Mouse (Mus musculus): Measurements from ENCODE around the gene Mical3.

Mical3 gene

GRCm38 (mm10) chr6:121108075-121108474, 22.7 kb downstream of the Mical3 start:
- no peak for DNase-seq

- peak; percentile 66 for DNase-seq
Measured at GRCm38 (mm10) chr6:121106711-121107405, 23.9 kb downstream of the Mical3 start.

- no peak for DNase-seq
Measured at GRCm38 (mm10) chr6:121105726-121106125, 25.1 kb downstream of the Mical3 start.

GRCm38 (mm10) chr6:121103406-121104171, 27.2 kb downstream of the Mical3 start:
- DNase-seq = no peak

GRCm38 (mm10) chr6:121102941-121103340, 27.9 kb downstream of the Mical3 start:
- no peak for DNase-seq

DNA sequence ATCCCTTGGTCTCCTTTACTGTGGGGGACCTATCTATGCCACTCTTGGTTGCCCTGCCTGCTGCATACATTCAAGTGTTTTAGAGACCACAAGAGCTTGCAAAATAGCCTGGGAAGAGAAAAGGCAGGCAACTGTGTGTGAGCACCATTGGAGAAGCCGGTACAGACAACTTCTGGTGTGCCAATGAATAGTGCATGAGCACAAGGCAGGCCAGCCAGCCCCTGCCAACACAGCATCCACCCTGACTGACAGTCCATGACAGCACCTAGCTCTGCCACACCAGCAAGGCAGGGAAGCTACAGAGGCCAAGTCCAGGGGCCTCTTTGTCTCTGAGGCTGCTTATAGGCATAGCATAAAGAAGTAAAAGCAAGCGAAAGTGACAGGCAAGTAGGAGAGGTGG, 28.7 kb downstream of the Mical3 start:
- DNase-seq = no peak

- DNase-seq = no peak
Measured at GRCm38 (mm10) chr6:121101201-121101600, 29.6 kb downstream of the Mical3 start.

- no peak for DNase-seq
Measured at GRCm38 (mm10) chr6:121099831-121100230, 31.0 kb downstream of the Mical3 start.

DNA sequence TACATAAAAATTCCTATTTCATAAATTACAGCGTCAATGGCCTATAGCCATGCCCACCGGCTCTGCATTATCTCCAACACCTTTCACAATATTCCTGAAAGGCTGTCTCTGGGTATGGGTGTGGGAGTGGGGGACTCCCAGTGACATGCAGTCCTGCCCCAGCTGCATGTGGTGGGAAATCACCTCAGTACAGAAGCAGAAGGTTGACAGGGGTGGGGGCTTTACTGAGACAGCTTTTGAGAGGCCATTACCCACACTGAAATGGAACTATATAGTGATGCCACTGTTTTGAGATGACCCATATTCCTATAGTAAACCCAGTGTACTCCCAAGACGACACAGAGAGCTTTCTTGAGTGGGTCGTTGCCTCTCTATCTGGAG, 31.6 kb downstream of the Mical3 start:
- no peak for DNase-seq

GRCm38 (mm10) chr6:121098511-121099227, 32.1 kb downstream of the Mical3 start:
- DNase-seq = peak; percentile 44

GRCm38 (mm10) chr6:121098109-121098508, 32.7 kb downstream of the Mical3 start:
- DNase-seq = no peak

DNA sequence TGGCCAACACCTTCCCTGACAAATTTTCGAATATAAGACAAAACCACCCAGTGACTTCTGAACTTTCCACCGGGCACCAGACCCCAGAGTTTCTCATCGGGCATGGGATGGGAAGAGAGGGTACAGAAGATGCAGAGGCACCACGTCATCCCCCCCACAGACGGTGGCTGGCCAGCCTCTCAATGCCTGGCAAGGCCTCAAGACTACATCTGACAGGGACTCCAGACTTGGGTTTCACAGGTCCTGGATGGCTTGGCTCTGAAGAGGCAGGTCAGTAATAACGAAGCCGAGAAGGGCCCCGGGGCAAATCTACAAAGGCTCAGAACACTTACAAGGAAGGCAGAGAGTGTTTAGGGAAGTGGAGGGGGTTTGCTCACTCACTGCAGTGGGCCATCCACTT, 33.9 kb downstream of the Mical3 start:
- DNase-seq = no peak

- no peak for DNase-seq
Measured at GRCm38 (mm10) chr6:121096390-121096789, 34.4 kb downstream of the Mical3 start.

DNA sequence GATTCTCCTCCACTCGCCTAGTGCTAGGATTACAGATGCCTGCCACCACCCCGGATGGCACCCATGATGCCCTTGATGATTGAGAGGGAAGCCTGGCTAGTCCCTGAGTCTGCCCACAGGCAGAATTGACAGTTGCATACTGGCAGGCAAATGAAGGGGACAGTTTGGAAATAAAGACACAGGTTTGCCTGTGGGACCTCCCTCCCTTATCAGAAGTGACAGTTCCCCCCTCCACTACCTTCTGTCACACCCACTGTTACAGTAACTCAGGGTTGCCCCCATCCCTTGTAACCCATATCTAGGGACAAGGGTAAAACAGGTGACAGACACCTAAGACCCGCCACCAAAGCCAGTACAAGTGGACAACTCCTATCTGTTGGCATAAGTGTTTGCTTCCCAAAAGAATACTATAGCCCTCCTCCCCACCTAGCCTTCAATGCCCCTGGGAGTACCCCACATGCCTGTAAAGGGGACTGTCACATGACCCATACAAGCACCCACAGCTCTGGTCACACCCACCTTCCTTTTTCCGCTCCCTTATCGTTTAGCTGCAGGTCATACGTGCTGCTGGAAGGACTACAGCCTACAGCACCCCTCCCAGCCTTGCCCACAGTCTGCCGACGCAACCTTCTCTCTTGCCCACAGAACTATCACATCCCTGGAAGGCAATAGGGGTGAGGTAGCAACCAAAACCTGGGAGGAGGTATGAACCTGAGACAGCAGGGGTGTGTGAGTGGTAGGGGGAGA, 37.0 kb downstream of the Mical3 start:
- no peak for DNase-seq

- no peak for DNase-seq
Measured at GRCm38 (mm10) chr6:121090786-121091185, 40.0 kb downstream of the Mical3 start.

DNA sequence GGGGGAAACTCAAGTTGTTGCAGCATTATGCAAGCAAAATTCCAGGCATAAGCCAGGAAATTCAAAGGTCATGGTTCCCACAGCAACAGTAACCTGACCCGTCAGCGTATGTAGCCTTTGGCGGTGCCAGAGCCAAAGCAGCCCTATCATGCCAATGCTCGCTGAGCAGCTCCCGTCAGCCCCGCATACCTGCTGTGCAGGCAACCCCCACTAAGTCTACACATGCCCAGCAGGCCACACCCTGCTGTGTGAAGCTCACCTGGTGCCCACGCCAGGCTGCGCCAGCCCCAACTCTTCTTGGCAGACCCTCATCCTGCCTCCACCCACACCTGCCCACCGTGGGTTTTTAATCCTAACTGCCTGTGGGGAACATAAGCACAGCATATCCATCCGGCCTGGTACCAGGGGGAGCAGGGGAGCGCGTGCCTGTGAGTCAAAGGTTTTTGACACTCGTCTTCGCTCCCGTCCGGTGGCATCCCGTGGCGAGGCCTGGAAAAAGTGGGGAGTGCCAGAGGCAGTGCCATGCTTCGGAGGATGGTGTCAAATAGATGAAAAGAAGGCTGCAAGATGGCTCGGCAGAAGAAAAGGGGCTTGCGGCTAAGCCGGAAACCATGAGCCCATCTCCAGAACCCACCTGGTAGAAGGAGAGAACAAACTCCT, 43.1 kb downstream of the Mical3 start:
- DNase-seq = peak; percentile 93

DNA sequence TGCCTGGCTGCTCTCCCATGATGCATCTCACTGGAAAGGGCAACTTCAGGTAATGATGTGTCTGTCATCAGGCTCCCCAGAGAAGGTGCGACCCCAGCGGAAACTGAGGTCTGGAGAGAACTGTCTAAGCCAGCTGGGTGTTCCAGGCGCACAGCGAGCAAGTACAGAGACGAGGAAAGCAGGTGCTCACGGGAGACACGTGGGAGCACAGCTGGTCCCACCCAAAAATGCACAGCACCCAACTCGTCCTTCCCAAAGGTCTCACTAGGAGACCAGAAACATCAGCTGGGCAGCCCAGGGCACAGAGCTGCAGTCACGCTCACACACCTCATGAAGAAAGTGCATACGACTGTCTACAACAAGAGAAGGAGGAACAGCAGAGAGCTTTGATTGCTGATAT, 43.7 kb downstream of the Mical3 start:
- DNase-seq = peak; percentile 59

DNA sequence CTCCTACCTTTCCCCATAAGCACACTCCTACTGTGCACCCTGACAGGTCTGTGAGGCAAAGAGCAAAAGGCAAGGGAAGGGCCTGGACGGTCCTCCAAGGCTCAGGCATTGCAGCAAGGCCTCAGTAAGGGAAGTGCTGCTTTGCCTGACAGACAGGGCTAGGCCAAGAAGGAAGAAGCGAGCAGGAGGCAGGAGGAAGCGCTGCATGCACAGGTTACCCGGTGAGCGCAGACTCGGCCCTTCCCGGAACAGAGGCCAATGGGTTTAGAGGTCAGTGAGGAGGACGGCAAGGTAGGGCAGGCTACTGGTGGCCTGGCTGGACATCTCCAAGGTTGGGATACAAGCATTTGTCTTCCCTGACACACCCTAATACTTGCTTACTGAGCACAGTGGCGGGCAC, 44.6 kb downstream of the Mical3 start:
- no peak for DNase-seq

GRCm38 (mm10) chr6:121084050-121084480, 46.7 kb downstream of the Mical3 start:
- no peak for DNase-seq

DNA sequence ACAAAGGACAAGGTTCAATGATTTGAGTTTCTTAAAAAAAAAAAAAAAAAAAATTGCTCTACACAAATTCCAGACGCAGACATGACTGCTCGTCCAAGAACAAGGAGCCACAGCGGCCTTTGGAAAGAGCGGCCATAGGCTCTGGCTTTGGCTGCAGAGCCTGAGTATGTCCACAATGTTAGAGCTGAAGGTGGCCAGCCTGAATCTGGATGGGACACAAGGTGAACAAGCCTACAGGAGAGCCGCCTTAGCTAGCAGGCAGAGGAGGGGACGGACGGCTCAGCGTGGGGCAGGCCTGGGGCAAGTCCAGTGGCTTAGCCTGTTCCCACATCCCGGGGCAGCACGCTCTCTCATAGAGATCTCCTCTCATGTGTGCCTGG, 48.7 kb downstream of the Mical3 start:
- DNase-seq = no peak

GRCm38 (mm10) chr6:121081288-121082093, 49.3 kb downstream of the Mical3 start:
- DNase-seq = no peak

GRCm38 (mm10) chr6:121078175-121078574, 52.6 kb downstream of the Mical3 start:
- no peak for DNase-seq

Measured in kidney, adult 11 months (tissue).